Mouse (Mus musculus): ENCODE measurements around the gene Ccndbp1. TPM values are rescaled to one million over a fixed set of nuclear protein-coding genes. Genes with fewer than 3 reads are reported as not detected.
"Not testable (repeated sequence)": the region's sequence is repeated elsewhere in the genome, so short reads cannot be mapped to it uniquely, and the experiment has no call there.

The Ccndbp1 gene
- 41.9 and 42.9 TPM in 2 replicates for polyA plus RNA-seq (2015; fragmentation: Nextera tagmentation; extraction: Ambion mirVana)

GRCm38 (mm10) chr2:121007925-121008663 lies at the start of gene Ccndbp1:
Gene Ccndbp1 (plus strand): TSS chr2:121008403.
- Histone ChIP-seq H3K9ac (peak within 1 kb of the TSS; percentile 70), H3K4me2 (peak within 1 kb of the TSS; percentile 86), H3K4me3 (peak within 1 kb of the TSS; percentile 85), H3K36me3 (0 out of 2 replicates have a peak, but pooled peaks cover 11% of the 10 kb centered on the region), H3K27me3 (no peaks in the 10 kb centered on the region), H3K4me1 (replicated peaks) (peaks cover 8% of the 10 kb centered on the region), H3K27ac (no peak within 1 kb of the TSS; the same call in 1 of the 2 replicates), H3K9me3 (replicated peaks) (no peaks in the 10 kb centered on the region)
- peak; percentile 97 for ATAC-seq (replicated peaks; ENCODE audit: insufficient number of reproducible peaks, insufficient read depth, low FRiP score, low read depth)
- WGBS: 2% methylated on average over 34 of the region's 34 CpGs

GRCm38 (mm10) chr2:120959363-120959762 lies 48.8 kb upstream of the Ccndbp1 start:
- H3K4me2 ChIP-seq: no peak overlapping the region
- H3K27ac ChIP-seq: no peak overlapping the region
- WGBS: 92% methylated on average over 2 of the region's 2 CpGs

DNA sequence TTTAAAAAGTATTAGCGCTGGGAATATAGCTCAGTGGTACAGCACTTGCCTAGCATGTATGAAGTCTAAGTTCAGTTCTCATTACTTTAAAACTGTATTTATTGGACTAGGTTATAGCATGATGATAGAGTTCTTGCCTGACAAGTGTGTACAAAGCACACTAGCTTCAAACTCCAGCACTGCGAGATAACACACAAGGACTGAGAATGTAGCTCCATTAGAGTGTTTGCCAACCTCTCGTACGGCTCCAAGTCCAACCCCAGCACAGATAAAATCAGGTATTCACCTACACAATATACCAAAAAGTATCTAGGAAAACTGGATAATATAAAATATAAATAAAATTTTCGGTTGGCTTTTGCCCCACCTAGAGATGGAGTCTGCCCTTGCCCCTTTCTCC lies 48.4 kb upstream of the Ccndbp1 start:
- Histone ChIP-seq H3K27me3 (no peaks in the 10 kb centered on the region), H3K4me3 (no peak overlapping the region), H3K36me3 (peaks cover 22% of the 10 kb centered on the region; the same call in 1 of the 2 replicates), H3K27ac (no peak overlapping the region), H3K4me1 (replicated peaks) (no peaks in the 10 kb centered on the region), H3K4me2 (no peak overlapping the region), H3K9me3 (replicated peaks) (no peaks in the 10 kb centered on the region), H3K9ac (no peak overlapping the region)
- no peak for ATAC-seq (replicated peaks; ENCODE audit: insufficient number of reproducible peaks, insufficient read depth, low FRiP score, low read depth)
- 82% methylated on average over 5 of the region's 5 CpGs for WGBS

More at GRCm38 (mm10) chr2:120959363-120959762, 48.8 kb upstream of the Ccndbp1 start:
- Histone ChIP-seq H3K4me1 (replicated peaks) (no peaks in the 10 kb centered on the region), H3K9ac (no peak overlapping the region), H3K27me3 (no peaks in the 10 kb centered on the region), H3K36me3 (peaks cover 26% of the 10 kb centered on the region; the same call in 1 of the 2 replicates), H3K9me3 (replicated peaks) (no peaks in the 10 kb centered on the region), H3K4me3 (no peak overlapping the region)
- ATAC-seq (replicated peaks; ENCODE audit: insufficient number of reproducible peaks, insufficient read depth, low FRiP score, low read depth): no peak

DNA sequence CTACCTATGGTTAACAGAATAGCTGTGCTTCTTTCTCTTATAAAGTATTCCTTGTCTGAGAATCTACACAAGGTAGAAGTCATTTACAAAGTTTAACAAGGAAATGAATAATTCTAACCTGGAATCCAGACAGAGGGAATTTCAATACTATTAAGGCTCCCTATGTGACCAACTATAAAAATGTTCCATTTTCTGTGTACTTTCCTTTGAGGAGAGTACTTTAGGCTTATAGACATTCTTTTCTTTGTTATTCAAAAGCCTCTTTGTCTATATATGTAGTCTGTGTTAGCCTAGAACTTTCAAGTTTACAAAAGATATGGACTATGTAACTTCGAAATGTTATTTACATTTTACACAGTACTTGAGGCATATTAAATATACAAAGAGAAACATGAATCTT lies 47.9 kb upstream of the Ccndbp1 start:
- Histone ChIP-seq H3K4me2 (no peak overlapping the region), H3K9ac (no peak overlapping the region), H3K4me3 (no peak overlapping the region), H3K9me3 (replicated peaks) (no peaks in the 10 kb centered on the region), H3K36me3 (peaks cover 19% of the 10 kb centered on the region; the same call in 1 of the 2 replicates), H3K27ac (no peak overlapping the region), H3K4me1 (replicated peaks) (no peaks in the 10 kb centered on the region), H3K27me3 (no peaks in the 10 kb centered on the region)
- ATAC-seq (replicated peaks; ENCODE audit: insufficient number of reproducible peaks, insufficient read depth, low FRiP score, low read depth): no peak
- 93% methylated on average over 1 of the region's 1 CpGs for WGBS

- Histone ChIP-seq H3K9me3 (replicated peaks) (no peaks in the 10 kb centered on the region), H3K36me3 (peaks cover 16% of the 10 kb centered on the region; the same call in 1 of the 2 replicates), H3K27ac (no peak overlapping the region), H3K27me3 (no peaks in the 10 kb centered on the region), H3K4me1 (replicated peaks) (no peaks in the 10 kb centered on the region), H3K4me2 (no peak overlapping the region), H3K9ac (no peak overlapping the region), H3K4me3 (no peak overlapping the region)
- no peak for ATAC-seq (replicated peaks; ENCODE audit: insufficient number of reproducible peaks, insufficient read depth, low FRiP score, low read depth)
- 89% methylated on average over 7 of the region's 7 CpGs for WGBS
These were observed 45.1 kb upstream of the Ccndbp1 start for GRCm38 (mm10) chr2:120963110-120963509.

- H3K4me1 ChIP-seq (replicated peaks): peaks cover 10% of the 10 kb centered on the region
- peaks cover 6% of the 10 kb centered on the region; the same call in 1 of the 2 replicates for H3K36me3 ChIP-seq
- no peak for ATAC-seq (replicated peaks; ENCODE audit: insufficient number of reproducible peaks, insufficient read depth, low FRiP score, low read depth)
- no peak overlapping the region for H3K4me2 ChIP-seq
- no peak overlapping the region for H3K4me3 ChIP-seq
- no peak overlapping the region for H3K9ac ChIP-seq
- H3K9me3 ChIP-seq (replicated peaks): no peaks in the 10 kb centered on the region
- WGBS: 83% methylated on average over 3 of the region's 3 CpGs
- no peak overlapping the region for H3K27ac ChIP-seq
- no peaks in the 10 kb centered on the region for H3K27me3 ChIP-seq
These were observed 42.7 kb upstream of the Ccndbp1 start for GRCm38 (mm10) chr2:120965486-120965885.

GRCm38 (mm10) chr2:120970045-120970539 lies 38.1 kb upstream of the Ccndbp1 start:
- H3K36me3 ChIP-seq: no peaks in the 10 kb centered on the region
- peaks cover 13% of the 10 kb centered on the region for H3K4me1 ChIP-seq (replicated peaks)
- WGBS: 1% methylated on average over 23 of the region's 23 CpGs
- peak overlapping the region; percentile 76 for H3K4me3 ChIP-seq
- peak overlapping the region; percentile 73 for H3K4me2 ChIP-seq
- peak; percentile 22; the same call in 1 of the 2 replicates for ATAC-seq (replicated peaks; ENCODE audit: insufficient number of reproducible peaks, insufficient read depth, low FRiP score, low read depth)
- peak overlapping the region; percentile 63 for H3K9ac ChIP-seq
- no peaks in the 10 kb centered on the region for H3K27me3 ChIP-seq
- H3K9me3 ChIP-seq (replicated peaks): no peaks in the 10 kb centered on the region
- H3K27ac ChIP-seq: peak overlapping the region; percentile 70

- H3K4me1 ChIP-seq (replicated peaks): peaks cover 13% of the 10 kb centered on the region
- peak within 1 kb of the TSS; percentile 73 for H3K4me2 ChIP-seq
- H3K27me3 ChIP-seq: no peaks in the 10 kb centered on the region
- peak within 1 kb of the TSS; percentile 63 for H3K9ac ChIP-seq
- peak within 1 kb of the TSS; percentile 70 for H3K27ac ChIP-seq
- H3K4me3 ChIP-seq: peak within 1 kb of the TSS; percentile 76
- under 1% methylated on average over 39 of the region's 39 CpGs for WGBS
- no peaks in the 10 kb centered on the region for H3K9me3 ChIP-seq (replicated peaks)
- H3K36me3 ChIP-seq: no peaks in the 10 kb centered on the region
- peak; percentile 86 for ATAC-seq (replicated peaks; ENCODE audit: insufficient number of reproducible peaks, insufficient read depth, low FRiP score, low read depth)
These were observed 37.6 kb upstream of the Ccndbp1 start, which contains the start of gene Ubr1 for GRCm38 (mm10) chr2:120970559-120971080. Gene Ubr1 (minus strand): TSS chr2:120970715.

DNA sequence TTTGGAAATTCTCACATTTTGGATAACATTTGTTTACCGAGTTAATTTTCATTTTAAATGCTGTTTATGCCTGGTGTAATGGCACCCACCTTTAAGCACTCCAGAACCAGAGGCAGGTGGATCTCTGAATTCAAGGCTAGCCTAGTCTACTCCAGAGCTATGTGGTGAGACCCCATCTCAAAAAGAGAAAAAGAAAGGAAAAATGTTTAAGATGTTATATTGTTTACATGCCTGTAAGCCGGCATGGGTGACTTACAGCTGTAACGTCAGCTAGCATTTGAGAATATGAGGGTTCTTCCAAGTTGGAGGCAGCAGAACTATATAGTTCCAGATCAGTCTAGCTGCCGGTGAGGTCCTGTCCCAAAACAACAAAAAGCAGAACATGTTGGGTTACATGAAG lies 36.4 kb upstream of the Ccndbp1 start:
- no peak overlapping the region for H3K4me3 ChIP-seq
- peaks cover 14% of the 10 kb centered on the region for H3K4me1 ChIP-seq (replicated peaks)
- WGBS: 84% methylated on average over 4 of the region's 4 CpGs
- no peaks in the 10 kb centered on the region for H3K27me3 ChIP-seq
- no peak overlapping the region for H3K4me2 ChIP-seq
- H3K9ac ChIP-seq: no peak overlapping the region
- ATAC-seq (replicated peaks; ENCODE audit: insufficient number of reproducible peaks, insufficient read depth, low FRiP score, low read depth): no peak
- H3K36me3 ChIP-seq: no peaks in the 10 kb centered on the region
- H3K9me3 ChIP-seq (replicated peaks): no peaks in the 10 kb centered on the region
- H3K27ac ChIP-seq: no peak overlapping the region

DNA sequence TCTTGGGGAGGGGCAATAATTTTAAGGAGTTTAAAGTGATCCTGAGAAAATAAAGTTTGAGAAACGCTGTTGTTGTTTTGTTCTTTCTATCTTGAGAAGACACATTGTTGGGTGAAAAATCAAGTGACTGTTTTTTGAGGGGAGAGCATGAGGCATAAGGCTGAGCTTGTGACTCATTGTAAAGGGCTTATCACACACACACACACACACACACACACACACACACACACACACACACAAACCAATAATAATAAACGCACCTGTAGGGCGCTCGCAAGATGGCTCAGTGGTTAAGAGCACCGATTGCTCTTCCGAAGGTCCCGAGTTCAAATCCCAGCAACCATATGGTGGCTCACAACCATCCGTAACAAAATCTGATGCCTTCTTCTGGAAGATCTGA lies 35.9 kb upstream of the Ccndbp1 start:
- H3K27me3 ChIP-seq, H3K4me2 ChIP-seq, H3K36me3 ChIP-seq: not testable (repeated sequence)

GRCm38 (mm10) chr2:120972964-120973363 lies 35.2 kb upstream of the Ccndbp1 start:
- 21% methylated on average over 5 of the region's 5 CpGs for WGBS
- H3K27me3 ChIP-seq: no peaks in the 10 kb centered on the region
- H3K36me3 ChIP-seq: no peaks in the 10 kb centered on the region
- no peak overlapping the region for H3K4me3 ChIP-seq
- no peak overlapping the region for H3K4me2 ChIP-seq
- no peak overlapping the region for H3K9ac ChIP-seq
- no peak for ATAC-seq (replicated peaks; ENCODE audit: insufficient number of reproducible peaks, insufficient read depth, low FRiP score, low read depth)
- no peaks in the 10 kb centered on the region for H3K9me3 ChIP-seq (replicated peaks)
- peaks cover 16% of the 10 kb centered on the region for H3K4me1 ChIP-seq (replicated peaks)
- no peak overlapping the region for H3K27ac ChIP-seq

More for the DNA sequence above, 35.9 kb upstream of the Ccndbp1 start:
- H3K9ac ChIP-seq; ATAC-seq (replicated peaks; ENCODE audit: insufficient number of reproducible peaks, insufficient read depth, low FRiP score, low read depth); H3K4me3 ChIP-seq; H3K27ac ChIP-seq; H3K9me3 ChIP-seq (replicated peaks): not testable (repeated sequence)
- H3K4me1 ChIP-seq (replicated peaks): peaks cover 16% of the 10 kb centered on the region
- WGBS: 94% methylated on average over 8 of the region's 8 CpGs

Measured in heart, embryonic 15.5 days (tissue).